Mouse (Mus musculus) kidney, postnatal 10 days (tissue): ENCODE results near the gene Cfap73.

Experiments
- DNase-seq: peaks from one replicate; pipeline ENCODE4 v3.0.0; 2021; ENCODE audit warnings: mixed read lengths

Cfap73 gene

DNA sequence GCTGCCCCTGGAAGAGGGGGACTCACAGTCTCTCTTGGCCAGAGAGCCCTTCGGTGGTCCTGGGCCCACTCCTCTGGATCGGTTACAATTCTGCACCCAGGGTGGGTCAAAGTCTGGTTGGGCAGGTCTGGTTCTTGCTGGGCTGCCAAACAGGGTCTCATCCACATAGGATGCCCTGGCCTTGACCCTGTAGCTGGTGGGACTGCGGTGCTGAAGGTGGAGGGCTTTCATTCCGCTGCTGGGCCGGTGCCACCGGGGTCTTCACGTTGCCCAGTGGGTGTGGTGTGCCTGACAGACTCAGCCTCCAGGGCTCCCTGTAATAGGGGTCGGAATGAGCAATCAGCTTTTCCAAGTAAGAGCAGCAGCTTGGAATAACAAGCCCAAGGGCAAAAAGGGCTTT lies 22.6 kb downstream of the Cfap73 start:
- peak; percentile 24 for DNase-seq

DNA sequence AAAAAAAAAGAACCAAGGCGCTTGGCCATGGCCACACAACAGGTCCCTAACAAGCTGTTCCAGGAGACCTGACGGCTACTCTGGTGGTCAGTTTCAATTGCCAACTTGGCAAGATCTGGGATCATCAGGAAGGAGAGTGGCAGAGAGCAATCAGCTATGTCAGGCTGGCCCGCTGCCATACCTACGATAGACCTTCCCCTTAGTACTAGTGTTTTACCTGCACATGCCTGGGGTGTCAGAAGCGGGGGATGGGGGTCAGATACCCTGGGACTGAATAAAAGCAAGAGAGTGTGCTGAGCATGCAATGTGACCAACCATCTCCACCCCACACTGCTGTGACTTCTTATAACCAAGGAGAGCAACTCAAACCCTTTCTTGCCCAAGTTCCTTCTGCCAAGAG lies 23.1 kb downstream of the Cfap73 start:
- DNase-seq = peak; percentile 68

DNA sequence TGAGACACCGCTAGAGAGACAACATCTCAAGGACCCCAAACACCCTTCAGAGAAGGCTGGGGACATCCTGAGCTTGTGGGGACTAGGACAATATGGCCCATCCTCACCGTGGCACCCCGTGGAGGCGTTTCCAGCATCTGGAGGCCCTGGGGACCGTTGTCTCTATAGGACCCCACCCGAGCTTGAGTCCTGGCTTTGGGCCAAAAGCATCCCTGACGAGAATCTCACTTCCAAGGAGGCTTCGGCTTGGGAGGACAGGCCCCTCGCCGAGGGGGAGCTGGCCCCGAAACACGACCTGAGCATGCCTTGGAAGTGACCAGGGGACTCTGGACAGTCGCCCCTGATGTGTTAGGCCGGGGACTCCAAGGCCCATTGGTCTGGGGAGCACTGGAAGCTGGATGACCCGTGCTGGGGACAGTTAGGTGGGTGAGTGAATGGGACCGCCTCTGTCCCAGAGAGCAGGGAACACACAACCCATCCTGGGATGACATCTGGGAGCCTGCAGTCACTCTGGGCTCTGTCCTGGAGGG lies 24.7 kb downstream of the Cfap73 start:
- peak; percentile 14 for DNase-seq

DNA sequence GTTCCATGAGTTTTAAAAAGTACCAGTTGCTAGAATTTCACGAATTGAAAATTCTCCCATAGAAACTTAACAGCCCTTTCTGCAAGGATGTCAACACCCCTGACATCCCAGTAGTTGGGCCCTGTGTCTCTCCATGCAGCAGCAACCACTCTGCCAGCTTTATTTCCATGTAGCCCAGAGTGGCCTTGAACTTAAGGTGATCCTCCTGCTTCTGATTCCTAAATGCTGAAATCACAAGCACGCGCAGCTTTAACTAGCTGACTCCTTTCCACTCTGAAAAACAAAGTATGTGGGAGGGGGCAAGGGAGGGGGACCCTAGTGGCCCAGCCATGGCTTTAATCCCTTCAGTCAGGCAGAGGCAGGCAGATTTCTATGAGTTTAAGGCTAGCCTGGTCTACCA lies 26.7 kb downstream of the Cfap73 start:
- DNase-seq = no peak

DNA sequence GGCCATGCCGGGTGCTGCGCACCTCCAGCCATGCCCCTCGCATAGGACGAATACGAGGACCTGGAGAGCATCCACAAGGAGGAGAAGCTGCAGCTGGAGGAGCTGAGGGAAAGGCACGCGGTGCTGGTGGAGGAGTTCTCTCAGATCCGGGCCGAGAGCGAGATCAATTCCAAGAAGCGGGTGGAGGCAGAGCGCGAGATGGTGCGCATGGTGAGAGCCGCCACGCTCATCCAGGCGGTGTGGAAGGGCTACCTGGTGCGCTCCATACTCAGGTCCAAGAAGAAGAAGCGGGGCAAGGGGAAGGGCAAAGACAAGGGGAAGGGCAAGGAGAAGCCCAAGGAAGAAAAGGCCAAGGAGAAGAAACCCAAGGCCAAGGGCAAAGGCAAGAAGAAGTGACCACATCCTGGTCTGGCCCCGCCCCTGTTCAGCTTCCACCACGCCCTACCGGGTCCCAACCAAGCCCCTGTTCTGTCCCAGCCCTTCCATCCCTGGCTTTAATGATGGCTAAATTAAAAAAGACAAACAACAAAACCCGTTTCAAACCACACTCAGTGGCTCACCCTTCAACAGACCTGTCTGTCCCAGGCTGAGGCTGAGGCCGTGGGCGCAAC lies 27.3 kb downstream of the Cfap73 start:
- no peak for DNase-seq

DNA sequence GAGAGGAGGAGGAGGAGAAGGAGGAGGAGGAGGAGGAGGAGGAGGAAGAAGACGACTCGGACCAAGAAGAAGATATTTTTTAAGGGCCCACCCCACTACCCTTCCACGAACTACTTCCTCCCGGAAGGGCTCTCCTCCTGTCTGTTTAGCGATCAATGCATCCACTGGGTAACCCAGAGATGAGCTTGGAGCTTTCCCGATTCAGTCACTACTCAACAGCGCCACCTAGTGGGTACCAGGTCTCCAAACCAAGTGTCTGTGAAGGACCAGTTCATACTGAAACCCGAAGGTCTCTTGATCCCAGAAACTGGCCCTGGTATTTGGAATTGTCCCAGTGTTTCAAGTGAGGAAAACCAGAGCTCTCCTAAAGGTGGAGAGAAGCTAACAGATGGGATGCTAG lies 28.3 kb downstream of the Cfap73 start:
- peak; percentile 95 for DNase-seq

DNA sequence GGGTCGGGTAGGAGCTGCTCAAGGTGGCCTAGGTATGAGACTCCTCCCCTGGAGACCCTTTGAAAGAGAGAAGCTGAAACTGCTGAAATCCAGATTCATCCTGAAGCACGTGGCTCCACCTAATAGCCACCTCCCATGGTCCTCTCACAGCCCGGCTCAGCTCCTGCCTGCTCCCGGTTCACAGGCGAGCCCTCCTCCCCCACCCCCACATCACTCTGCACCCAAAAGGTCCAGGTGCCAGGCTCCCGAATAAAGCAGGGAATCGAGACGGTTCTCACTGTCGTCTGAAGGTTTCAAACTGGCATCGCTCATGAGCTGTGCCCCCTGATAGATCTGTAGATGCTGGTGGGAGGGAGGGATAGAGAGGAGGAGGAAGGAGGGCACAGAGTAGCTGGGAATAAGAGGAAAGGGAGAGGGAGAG lies 28.8 kb downstream of the Cfap73 start:
- no peak for DNase-seq

DNA sequence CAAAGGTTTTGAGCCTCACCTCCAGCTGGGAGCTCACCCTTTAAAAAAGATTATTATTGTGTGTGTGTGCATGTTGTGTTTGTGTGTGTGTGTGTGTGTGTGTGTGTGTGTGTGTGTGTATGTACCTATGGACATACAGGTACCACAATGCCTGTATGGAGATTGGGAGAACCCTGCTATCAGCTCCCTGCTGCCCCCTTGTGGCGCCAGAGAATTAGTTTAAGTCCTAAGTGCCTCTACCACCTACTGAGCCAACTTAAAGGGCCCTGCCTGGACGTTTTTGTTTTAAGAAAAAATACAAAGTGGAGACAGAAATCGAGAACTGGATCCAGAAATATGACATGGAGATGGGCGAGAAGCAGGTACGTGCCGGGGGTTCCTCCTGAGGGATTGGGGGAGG lies 29.2 kb downstream of the Cfap73 start:
- peak; percentile 94 for DNase-seq

DNA sequence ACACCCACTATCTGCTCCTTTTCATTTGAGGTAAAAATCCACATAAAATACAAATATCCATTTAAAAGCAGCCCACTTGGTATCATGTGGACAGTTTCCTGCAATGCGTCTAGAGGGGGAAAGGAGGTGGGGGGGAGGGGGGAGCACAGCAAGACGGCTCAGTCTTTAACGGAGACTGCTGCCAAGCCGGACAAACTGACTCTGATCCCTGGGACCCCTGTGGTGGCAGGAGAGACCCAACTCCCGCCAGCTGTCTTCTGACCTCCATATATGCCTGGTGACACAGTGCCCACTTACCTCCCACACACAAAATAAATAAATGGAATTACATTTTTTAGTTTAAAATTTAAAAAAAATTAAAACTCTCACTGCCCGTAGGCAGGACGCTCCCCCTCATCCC lies 30.5 kb downstream of the Cfap73 start:
- no peak for DNase-seq

- DNase-seq = no peak
Measured at GRCm38 (mm10) chr5:120602210-120602609, 31.8 kb downstream of the Cfap73 start.

DNA sequence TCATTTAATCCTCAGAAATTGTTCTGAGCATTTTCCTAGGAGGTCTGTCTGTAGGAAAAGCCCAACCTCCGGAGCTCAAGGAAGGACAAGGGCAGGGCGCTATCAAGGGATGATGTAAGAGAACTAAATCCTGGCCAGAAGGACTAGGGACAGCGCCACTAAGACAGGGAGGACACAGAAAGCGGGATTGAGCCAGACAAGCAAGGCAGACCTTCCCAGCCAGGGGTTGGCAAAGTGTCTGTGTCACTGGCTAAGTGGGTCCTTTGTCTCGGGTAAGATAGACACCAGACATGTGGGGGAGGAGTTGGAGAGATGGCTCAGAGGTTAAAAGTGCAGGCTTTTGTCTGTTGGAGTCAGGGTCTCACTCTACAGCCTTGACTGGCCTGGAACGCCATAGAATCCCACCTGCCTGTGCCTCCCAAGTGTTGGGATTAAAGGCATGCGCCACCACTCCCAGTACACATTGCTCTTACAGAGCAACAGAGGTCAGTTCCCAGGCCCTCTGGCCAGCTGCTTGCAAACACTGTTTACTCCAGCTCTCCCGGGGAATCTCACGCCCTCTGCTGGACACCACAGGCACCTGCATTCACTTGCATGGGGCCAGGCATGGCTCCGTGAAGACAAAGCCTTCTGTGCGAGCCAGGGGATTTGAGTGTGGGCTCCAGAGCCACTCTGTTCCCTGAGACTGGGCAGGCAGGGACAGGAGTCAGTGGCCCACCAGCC lies 32.9 kb downstream of the Cfap73 start:
- peak; percentile 39 for DNase-seq

- no peak for DNase-seq
Measured at GRCm38 (mm10) chr5:120599625-120600024, 34.4 kb downstream of the Cfap73 start.

DNA sequence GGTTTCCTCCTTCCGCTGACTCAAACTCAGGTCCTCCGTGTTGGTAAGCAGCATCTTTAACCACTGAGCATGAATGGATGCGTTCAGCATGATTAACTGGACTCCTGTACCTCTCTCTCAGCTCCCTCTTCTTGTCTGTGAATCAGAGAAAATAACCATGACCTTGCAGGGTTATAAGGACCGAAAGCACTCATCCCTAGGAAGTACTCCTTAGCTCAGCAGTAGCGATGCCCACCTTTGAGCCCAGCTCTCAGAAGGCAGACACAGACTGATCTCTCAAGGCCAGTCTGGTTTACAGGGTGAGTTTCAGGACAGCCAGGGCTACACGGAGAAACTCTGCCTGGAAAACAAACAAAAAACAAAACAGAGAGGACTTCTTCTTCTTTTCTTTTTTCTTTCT lies 39.5 kb downstream of the Cfap73 start:
- DNase-seq = no peak

GRCm38 (mm10) chr5:120592141-120592540 lies 41.9 kb downstream of the Cfap73 start:
- DNase-seq = no peak

DNA sequence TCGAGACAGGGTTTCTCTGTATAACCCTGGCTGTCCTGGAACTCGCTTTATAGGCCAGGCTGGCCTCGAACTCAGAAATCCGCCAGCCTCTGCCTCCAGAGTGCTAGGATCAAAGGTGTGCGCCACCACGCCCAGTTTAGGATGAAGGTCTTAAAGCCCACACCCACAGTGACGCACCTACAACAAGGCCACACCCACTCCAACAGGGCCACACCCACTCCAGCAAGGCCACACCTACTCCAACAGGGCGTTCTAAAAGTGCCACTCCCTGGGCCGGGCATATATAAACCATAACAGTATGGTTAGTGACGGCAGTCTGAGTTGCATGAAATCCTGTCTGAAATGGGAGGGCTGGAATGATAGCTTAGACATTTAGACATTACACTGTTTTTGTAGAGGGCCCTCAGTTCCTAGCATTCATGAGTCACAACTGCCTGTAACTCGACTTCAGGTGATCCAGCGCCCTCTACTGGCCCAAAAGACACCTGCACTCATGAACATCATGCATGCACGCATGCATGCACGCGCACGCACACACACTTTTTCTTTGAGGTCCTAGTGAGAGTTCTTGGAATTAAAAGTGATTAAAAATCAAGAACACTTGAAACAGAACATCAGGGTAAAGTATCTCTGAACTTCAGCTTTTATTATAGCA lies 43.6 kb downstream of the Cfap73 start:
- no peak for DNase-seq

GRCm38 (mm10) chr5:120588569-120589094 lies 45.4 kb downstream of the Cfap73 start, which contains the start of the genes Tpcn1 and Iqcd:
TSS of gene Tpcn1 (minus strand) at chr5:120588673.
TSS of gene Iqcd (plus strand) at chr5:120589016.
- peak; percentile 100 for DNase-seq

DNA sequence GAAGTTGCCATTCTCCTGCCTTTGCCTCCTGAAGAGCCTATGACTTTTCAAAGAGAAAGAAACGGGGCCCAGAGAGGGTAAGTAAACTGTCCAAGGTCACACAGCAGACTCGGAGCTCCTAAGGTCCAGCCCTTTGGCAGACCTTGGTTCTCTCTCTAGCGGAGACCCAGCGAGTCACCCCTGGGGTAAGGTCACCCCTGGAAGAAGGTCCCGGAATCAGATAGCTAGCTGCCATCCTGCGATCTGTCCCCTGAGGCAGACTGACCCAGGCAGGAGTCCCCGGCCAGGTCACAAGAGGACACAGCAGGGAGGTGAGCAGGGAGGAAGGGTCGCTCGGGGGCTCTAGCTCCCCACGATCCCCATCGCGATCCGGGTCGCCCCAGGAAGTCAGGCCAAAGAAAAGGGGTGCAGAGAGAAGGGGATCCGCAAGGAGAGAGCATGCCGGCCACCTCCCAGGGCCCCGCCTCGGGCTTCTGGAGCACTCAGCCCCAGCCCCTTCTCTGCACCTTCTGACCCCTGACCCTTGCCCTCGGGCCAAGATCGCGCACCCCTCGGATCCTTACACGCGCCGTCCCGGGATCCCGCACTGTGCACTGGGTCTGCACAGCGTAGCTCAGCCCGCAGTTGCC lies 46.0 kb downstream of the Cfap73 start:
- DNase-seq = no peak

- DNase-seq = peak; percentile 68
Measured at GRCm38 (mm10) chr5:120587616-120587926, 46.5 kb downstream of the Cfap73 start.

DNA sequence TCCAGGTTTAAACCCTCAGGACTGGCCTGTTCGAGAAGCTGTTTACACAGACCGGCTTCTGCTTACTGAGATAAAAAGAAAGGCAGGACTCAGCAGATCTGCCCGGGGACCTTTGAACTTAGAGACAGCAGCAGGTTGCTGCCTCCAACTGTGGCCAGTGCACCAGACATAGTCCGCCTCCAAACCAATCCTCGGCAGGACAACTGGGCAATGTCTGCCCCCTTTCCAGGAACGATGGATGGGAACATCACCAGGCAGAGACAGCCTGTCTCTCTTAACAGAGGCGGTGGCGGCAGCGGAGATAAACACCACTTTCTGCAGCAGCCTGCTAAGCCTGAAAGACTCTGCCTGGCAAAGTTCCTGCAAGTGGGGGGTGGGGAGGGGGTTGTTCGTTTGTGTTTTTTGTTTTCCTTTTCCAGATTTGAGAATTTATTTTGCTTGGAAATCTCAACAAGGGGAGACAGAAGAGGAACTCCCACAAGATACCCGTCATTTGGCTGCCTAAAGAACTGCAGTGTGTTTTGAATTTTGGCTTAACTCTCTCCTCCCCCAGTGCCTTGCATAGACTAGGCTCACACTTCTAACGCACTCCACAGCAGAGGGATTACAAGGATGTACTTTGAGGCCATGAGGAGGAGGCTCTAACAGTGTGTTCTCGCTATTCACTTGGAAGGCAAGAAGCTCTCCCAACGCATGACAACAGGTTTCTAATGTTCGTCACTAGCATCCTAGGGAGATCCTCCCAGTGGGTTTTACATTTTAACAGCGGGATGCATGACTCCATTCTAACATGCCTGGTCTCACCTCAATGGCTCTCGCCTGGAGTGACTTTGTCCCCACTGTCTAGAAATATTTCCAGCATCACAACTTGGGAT lies 47.1 kb downstream of the Cfap73 start:
- DNase-seq = peak; percentile 79

DNA sequence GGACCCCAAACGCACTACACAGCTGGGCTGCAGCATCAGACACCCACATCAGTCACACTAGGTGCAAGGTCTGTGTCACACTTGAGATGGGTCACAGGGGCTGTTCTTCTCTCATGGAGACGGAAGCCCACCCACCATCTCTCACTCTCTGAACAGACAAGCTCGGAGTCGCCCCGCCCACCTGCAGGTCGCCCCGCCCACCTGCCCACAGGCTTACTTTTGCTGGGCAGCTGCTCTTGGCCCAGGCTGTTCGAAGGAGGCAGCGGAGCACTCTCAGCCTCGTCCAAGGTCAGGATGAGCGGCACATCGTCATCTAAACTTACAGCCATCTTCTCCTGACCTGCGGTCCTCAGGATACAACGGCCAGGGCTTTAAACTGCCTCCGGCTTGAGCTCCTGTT lies 49.1 kb downstream of the Cfap73 start:
- DNase-seq = no peak

GRCm38 (mm10) chr5:120583511-120583910 lies 50.5 kb downstream of the Cfap73 start:
- DNase-seq = no peak

DNA sequence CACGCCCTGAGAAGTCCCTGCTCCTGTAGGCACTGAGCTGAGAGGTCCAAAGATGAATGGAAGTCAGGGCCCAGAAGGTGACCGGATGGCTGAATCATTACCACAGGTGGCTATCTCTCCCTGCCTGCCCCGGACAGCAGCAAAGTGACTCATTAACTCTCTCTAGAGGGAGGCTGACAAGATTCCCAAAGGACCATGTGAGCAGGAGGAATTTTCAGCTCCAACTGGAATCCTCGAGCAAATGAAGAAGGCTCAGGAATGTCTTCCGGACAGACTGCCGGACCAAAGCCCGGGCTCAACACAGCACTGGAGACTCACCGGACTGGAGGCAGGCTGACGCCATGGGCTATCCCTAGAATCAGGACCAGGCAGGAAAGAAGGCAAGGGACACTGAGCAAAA lies 52.0 kb downstream of the Cfap73 start:
- DNase-seq = no peak
